Mouse (Mus musculus) adrenal gland, postnatal 10 days (tissue): ENCODE results near the gene Cd109. TPM values are rescaled to one million over a fixed set of nuclear protein-coding genes. Genes with fewer than 3 reads are reported as not detected.
A peak's percentile ranks its signal among the peaks of the same experiment; 100 is the strongest.

Experiments used
- DNase-seq: peaks from one replicate; pipeline ENCODE4 v3.0.0; 2021; ENCODE audit warnings: mixed read lengths
- total RNA-seq, 2 experiments: library from RNA; stranded (reverse); gene quantifications; 2 replicates each; pipeline ENCODE4 v1.2.3; 2021

Gene Cd109
- total RNA-seq, 2 experiments from 2014 or later: 7.4 to 7.6 TPM

- no peak for DNase-seq
Observed at GRCm38 (mm10) chr9:78641386-78641785, 26.0 kb downstream of the Cd109 start.

GRCm38 (mm10) chr9:78646008-78646777, 30.8 kb downstream of the Cd109 start:
- peak; percentile 79 for DNase-seq

- DNase-seq: peak; percentile 7
Observed at GRCm38 (mm10) chr9:78648641-78649040, 33.3 kb downstream of the Cd109 start.

- no peak for DNase-seq
Observed at GRCm38 (mm10) chr9:78649398-78649797, 34.1 kb downstream of the Cd109 start.

- no peak for DNase-seq
Observed at GRCm38 (mm10) chr9:78657564-78657963, 42.2 kb downstream of the Cd109 start.

- DNase-seq: no peak
Observed at GRCm38 (mm10) chr9:78671446-78671985, 56.2 kb downstream of the Cd109 start.

GRCm38 (mm10) chr9:78700691-78701090, 85.3 kb downstream of the Cd109 start:
- DNase-seq: peak; percentile 81

- no peak for DNase-seq
Observed at GRCm38 (mm10) chr9:78702509-78703239, 87.3 kb downstream of the Cd109 start.

- no peak for DNase-seq
Observed at GRCm38 (mm10) chr9:78720888-78721798, 105.8 kb downstream of the Cd109 start.

GRCm38 (mm10) chr9:78731931-78732330, 116.6 kb downstream of the Cd109 start:
- DNase-seq: no peak

- DNase-seq: no peak
Observed at GRCm38 (mm10) chr9:78735519-78735918, 120.2 kb downstream of the Cd109 start.

GRCm38 (mm10) chr9:78742012-78742411, 126.7 kb downstream of the Cd109 start:
- no peak for DNase-seq

GRCm38 (mm10) chr9:78750246-78750645, 134.9 kb downstream of the Cd109 start:
- DNase-seq: peak; percentile 26

Other genes starting within 250 kb of the Cd109 start
- gene Dppa5a, start 247.4 kb upstream of the Cd109 start, total RNA-seq: under 1 TPM in 1 of 2 experiments, not detected in 1; 0.51 TPM
- gene Ooep, start 236.8 kb upstream of the Cd109 start, total RNA-seq: under 1 TPM in 1 of 2 experiments, not detected in 1; 0.18 TPM
- gene Ddx43, start 219.8 kb upstream of the Cd109 start, total RNA-seq: not detected
- 1 to 10 TPM; 1.3 to 1.8 TPM for gene Cgas, start 172.3 kb upstream of the Cd109 start, total RNA-seq
- 10 to 100 TPM; 23.6 to 29.8 TPM for gene Mto1, start 167.3 kb upstream of the Cd109 start, total RNA-seq
- gene Gm17324, start 166.8 kb upstream of the Cd109 start, total RNA-seq: under 1 TPM in 1 of 2 experiments, not detected in 1; 0.60 TPM
- 1,000 to 10,000 TPM; 6,172 to 6,732 TPM for gene Eef1a1, start 126.4 kb upstream of the Cd109 start, total RNA-seq
- 10 to 100 TPM; 10.2 to 11.2 TPM for gene Slc17a5, start 27.5 kb upstream of the Cd109 start, total RNA-seq